Comparison of ENCODE assay signal across 15 mouse cellular contexts in genomic region chr1:153042318-153042717, GRCm38 (mm10).
"Had no signal": no experiment of that assay in that cellular context is flagged by ENCODE, and none has a peak within 500 bp of the region (broad histone marks: within the 10 kb centered on the region; RNA-seq: fewer than 3 reads in every experiment).

No protein-coding gene starts in this region.

- DNase-seq: liver, postnatal 0 days; lung, adult 2 months; lung, postnatal 14 days; right cerebral cortex, postnatal 14 days; thymus, adult 2 months; thymus, postnatal 25 days; thymus, postnatal 4 days had no signal

- H3K36me3 ChIP-seq: midbrain, embryonic 15.5 days; neural tube, embryonic 12.5 days; stomach, embryonic 15.5 days had no signal

- H3K4me1 ChIP-seq: megakaryocyte, embryonic 14.5 days; stomach, embryonic 15.5 days had no signal

- H3K27ac ChIP-seq: macrophage; midbrain, embryonic 13.5 days; midbrain, embryonic 15.5 days; neural tube, embryonic 12.5 days; stomach, embryonic 15.5 days; stomach, postnatal 0 days had no signal

- H3K27me3 ChIP-seq: stomach, embryonic 15.5 days had no signal

- H3K9ac ChIP-seq: liver, postnatal 0 days; midbrain, embryonic 13.5 days; midbrain, embryonic 15.5 days; neural tube, embryonic 12.5 days; stomach, embryonic 15.5 days had no signal

- H3K4me3 ChIP-seq: megakaryocyte, embryonic 14.5 days; midbrain, embryonic 13.5 days; midbrain, embryonic 15.5 days; neural tube, embryonic 12.5 days; stomach, embryonic 15.5 days had no signal

- H3K4me2 ChIP-seq: midbrain, embryonic 11.5 days; midbrain, embryonic 13.5 days; midbrain, embryonic 15.5 days; neural tube, embryonic 12.5 days; stomach, embryonic 15.5 days had no signal

- H3K9me3 ChIP-seq: midbrain, embryonic 15.5 days; neural tube, embryonic 12.5 days; stomach, embryonic 15.5 days had no signal

- ATAC-seq: liver, postnatal 0 days; midbrain, embryonic 13.5 days; midbrain, embryonic 15.5 days had no signal
